Mouse (Mus musculus): ENCODE measurements around the gene Fnbp1. TPM values are rescaled to one million over a fixed set of nuclear protein-coding genes. Genes with fewer than 3 reads are reported as not detected.

Fnbp1 gene
- polyA plus RNA-seq, 1 experiment from 2014 or later = 26.3 TPM

- no peaks in the 10 kb centered on the region for H3K27me3 ChIP-seq
- 0 out of 2 replicates have a peak, but pooled peaks cover 5% of the 10 kb centered on the region for H3K36me3 ChIP-seq
- H3K9ac ChIP-seq = no peak overlapping the region
- H3K4me3 ChIP-seq = no peak overlapping the region
- WGBS = 65% methylated on average over 16 of the region's 16 CpGs
- H3K4me2 ChIP-seq (replicated peaks) = no peak overlapping the region
- H3K4me1 ChIP-seq = peaks cover 33% of the 10 kb centered on the region
- H3K9me3 ChIP-seq = no peaks in the 10 kb centered on the region
- no peak overlapping the region; the same call in 1 of the 2 replicates for H3K27ac ChIP-seq
- ATAC-seq (ENCODE audit: insufficient number of reproducible peaks, insufficient read depth, low FRiP score, low TSS enrichment) = no peak
Observed at GRCm38 (mm10) chr2:31089607-31090006, 52.2 kb downstream of the Fnbp1 start.

DNA sequence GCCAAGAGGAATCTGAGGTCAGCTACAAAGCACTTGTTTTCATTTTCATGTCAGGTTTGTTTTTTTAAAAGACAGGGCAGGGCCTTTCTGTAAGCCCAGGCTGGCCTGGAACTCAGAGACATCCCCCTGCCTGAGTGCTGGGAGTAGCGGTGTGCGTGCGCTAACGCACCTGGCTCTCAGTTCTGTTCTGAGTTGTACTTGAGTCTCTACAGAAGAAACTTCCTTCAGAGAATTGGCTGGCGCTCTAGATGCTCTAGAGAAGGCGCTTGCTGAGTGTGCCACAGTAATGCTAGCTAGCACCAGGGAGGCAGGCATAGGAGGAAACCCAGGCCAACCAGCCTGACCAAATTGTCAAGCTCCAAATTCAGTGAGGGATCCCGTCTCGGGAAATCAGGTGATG is 52.9 kb downstream of the Fnbp1 start:
- H3K4me2 ChIP-seq (replicated peaks) = no peak overlapping the region
- ATAC-seq (ENCODE audit: insufficient number of reproducible peaks, insufficient read depth, low FRiP score, low TSS enrichment) = no peak
- peaks cover 12% of the 10 kb centered on the region for H3K36me3 ChIP-seq
- 81% methylated on average over 8 of the region's 8 CpGs for WGBS
- no peak overlapping the region for H3K4me3 ChIP-seq
- peak overlapping the region; percentile 36 for H3K27ac ChIP-seq
- H3K4me1 ChIP-seq = peaks cover 33% of the 10 kb centered on the region
- no peaks in the 10 kb centered on the region for H3K27me3 ChIP-seq
- no peaks in the 10 kb centered on the region for H3K9me3 ChIP-seq
- H3K9ac ChIP-seq = no peak overlapping the region

DNA sequence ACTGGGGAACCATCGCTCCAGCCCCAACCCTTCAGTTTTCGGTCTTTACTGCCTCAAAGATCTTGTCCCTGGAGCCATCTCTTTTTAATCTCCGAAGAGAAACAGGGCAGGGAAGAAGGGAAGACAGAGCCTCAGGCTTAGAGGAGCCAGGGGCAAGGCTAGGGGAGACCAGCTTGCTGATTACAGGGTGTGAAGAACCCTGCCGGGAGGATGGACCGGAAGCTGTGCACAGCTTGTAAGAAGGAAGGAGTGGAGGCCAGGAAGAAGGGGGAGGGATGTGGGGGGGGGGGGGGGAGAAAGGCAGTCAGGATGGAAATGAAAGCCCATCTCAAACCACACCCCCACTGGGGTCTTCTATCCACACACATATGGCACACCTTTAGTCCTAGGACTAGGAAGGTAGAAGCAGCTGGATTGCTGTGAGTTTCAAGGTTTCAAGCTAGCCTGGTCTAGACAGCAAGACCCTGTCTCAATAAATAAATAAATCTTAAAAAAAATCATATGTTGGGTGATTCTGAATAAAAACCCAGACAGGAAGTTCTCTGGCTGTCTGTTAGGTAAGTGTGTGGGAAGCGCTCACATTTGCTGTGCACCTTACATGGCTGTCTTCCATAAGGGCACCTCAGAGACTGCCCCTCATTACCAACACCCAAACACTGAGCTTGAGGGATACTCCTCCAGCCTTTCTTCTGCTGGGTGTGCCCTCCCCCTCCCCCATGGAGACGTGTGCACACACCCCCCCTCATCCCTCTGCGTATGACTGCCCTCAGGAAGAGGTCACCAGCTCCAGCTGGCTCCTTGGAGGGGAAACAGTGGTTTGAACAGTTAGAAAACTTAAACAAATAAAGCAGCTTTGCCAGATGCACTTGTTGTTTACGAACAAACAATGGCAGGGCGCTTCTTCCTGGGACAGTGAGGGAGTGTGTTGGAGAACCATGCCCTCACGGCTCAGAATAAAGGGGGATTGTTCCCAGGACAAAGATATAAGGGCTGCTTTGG is 53.8 kb downstream of the Fnbp1 start:
- H3K9ac ChIP-seq = no peak overlapping the region
- peaks cover 33% of the 10 kb centered on the region for H3K4me1 ChIP-seq
- H3K4me3 ChIP-seq = no peak overlapping the region
- WGBS = 25% methylated on average over 11 of the region's 11 CpGs
- H3K9me3 ChIP-seq = no peaks in the 10 kb centered on the region
- no peaks in the 10 kb centered on the region for H3K27me3 ChIP-seq
- no peak overlapping the region for H3K4me2 ChIP-seq (replicated peaks)
- peaks cover 19% of the 10 kb centered on the region for H3K36me3 ChIP-seq
- peak overlapping the region; percentile 56 for H3K27ac ChIP-seq
- ATAC-seq (ENCODE audit: insufficient number of reproducible peaks, insufficient read depth, low FRiP score, low TSS enrichment) = peak; percentile 52; the same call in 1 of the 2 replicates

- Histone ChIP-seq H3K9ac (no peak overlapping the region), H3K9me3 (no peaks in the 10 kb centered on the region), H3K27ac (peak overlapping the region; percentile 38; the same call in 1 of the 2 replicates), H3K4me3 (no peak overlapping the region), H3K36me3 (peaks cover 25% of the 10 kb centered on the region), H3K4me1 (peaks cover 33% of the 10 kb centered on the region), H3K27me3 (no peaks in the 10 kb centered on the region), H3K4me2 (replicated peaks) (no peak overlapping the region)
- no peak for ATAC-seq (ENCODE audit: insufficient number of reproducible peaks, insufficient read depth, low FRiP score, low TSS enrichment)
- 18% methylated on average over 5 of the region's 5 CpGs for WGBS
Observed at GRCm38 (mm10) chr2:31087085-31087484, 54.7 kb downstream of the Fnbp1 start.

GRCm38 (mm10) chr2:31086543-31086942 is 55.3 kb downstream of the Fnbp1 start:
- no peak overlapping the region for H3K4me2 ChIP-seq (replicated peaks)
- H3K4me3 ChIP-seq = no peak overlapping the region
- H3K9me3 ChIP-seq = no peaks in the 10 kb centered on the region
- H3K36me3 ChIP-seq = peaks cover 25% of the 10 kb centered on the region
- H3K4me1 ChIP-seq = peaks cover 33% of the 10 kb centered on the region
- ATAC-seq (ENCODE audit: insufficient number of reproducible peaks, insufficient read depth, low FRiP score, low TSS enrichment) = no peak
- H3K9ac ChIP-seq = no peak overlapping the region
- no peaks in the 10 kb centered on the region for H3K27me3 ChIP-seq
- peak overlapping the region; percentile 38; the same call in 1 of the 2 replicates for H3K27ac ChIP-seq

DNA sequence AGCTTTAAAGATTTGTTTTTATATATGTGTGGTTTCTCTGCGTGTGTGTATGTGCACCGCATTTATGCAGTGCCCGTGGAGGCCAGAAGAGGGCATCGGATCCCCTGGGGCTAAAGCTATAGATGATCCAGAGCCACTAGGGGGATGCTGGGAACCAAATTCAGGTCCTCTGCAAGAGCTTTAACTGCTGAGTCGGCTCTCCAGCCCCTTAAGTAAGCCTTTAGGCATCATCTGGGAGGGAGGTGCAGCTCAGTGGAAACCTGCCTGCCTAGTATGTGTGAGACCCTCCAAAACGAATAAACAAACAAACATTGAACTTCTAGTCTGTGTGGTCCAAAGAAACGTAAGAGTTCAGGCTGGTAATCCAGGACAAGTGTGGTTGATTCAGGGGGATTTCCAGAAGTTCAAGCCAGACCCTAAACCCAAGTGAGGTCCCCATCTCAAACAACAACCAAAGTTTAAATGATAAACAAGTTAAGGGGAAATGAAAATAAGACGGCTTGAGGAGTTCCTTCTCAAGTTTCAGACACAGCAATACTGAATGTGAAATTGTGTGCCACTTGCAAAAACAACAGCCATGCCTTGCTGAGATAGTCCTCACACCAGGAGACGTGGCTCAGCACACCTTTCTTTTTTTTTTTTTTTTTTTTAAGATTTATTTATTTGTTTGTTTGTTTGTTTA is 57.5 kb downstream of the Fnbp1 start:
- Histone ChIP-seq H3K9ac (no peak overlapping the region), H3K36me3 (peaks cover 25% of the 10 kb centered on the region), H3K9me3 (no peaks in the 10 kb centered on the region), H3K4me3 (no peak overlapping the region), H3K4me1 (peaks cover 26% of the 10 kb centered on the region), H3K27ac (no peak overlapping the region), H3K4me2 (replicated peaks) (no peak overlapping the region), H3K27me3 (no peaks in the 10 kb centered on the region)
- no peak for ATAC-seq (ENCODE audit: insufficient number of reproducible peaks, insufficient read depth, low FRiP score, low TSS enrichment)
- WGBS = 93% methylated on average over 9 of the region's 9 CpGs

DNA sequence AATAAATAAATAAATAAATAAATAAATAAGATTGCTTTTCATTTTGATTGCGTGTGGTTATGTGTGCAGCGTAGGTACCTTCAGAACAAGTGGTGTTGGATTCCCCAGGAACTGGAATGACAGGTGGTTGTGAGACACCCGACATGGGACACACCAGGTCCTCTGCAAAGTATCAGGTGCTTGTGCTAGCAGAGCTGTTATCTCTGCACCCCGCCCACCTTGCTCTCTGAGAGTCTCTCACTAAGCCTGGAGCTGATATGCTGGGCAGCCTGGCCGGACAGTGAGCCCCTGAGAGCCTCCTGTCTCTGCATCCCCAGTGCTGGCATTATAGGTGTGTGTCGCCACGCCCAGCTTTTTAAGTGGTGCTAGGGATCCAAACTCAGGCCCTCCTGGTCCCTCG is 58.4 kb downstream of the Fnbp1 start:
- H3K9me3 ChIP-seq = no peaks in the 10 kb centered on the region
- H3K4me3 ChIP-seq = no peak overlapping the region
- no peak overlapping the region for H3K9ac ChIP-seq
- peaks cover 18% of the 10 kb centered on the region for H3K4me1 ChIP-seq
- peaks cover 34% of the 10 kb centered on the region for H3K36me3 ChIP-seq
- H3K4me2 ChIP-seq (replicated peaks) = no peak overlapping the region
- no peaks in the 10 kb centered on the region for H3K27me3 ChIP-seq
- ATAC-seq (ENCODE audit: insufficient number of reproducible peaks, insufficient read depth, low FRiP score, low TSS enrichment) = no peak
- WGBS = 97% methylated on average over 8 of the region's 8 CpGs
- H3K27ac ChIP-seq = no peak overlapping the region

- 85% methylated on average over 17 of the region's 17 CpGs for WGBS
- H3K36me3 ChIP-seq = peaks cover 34% of the 10 kb centered on the region
Observed at GRCm38 (mm10) chr2:31082639-31083038, 59.2 kb downstream of the Fnbp1 start.

DNA sequence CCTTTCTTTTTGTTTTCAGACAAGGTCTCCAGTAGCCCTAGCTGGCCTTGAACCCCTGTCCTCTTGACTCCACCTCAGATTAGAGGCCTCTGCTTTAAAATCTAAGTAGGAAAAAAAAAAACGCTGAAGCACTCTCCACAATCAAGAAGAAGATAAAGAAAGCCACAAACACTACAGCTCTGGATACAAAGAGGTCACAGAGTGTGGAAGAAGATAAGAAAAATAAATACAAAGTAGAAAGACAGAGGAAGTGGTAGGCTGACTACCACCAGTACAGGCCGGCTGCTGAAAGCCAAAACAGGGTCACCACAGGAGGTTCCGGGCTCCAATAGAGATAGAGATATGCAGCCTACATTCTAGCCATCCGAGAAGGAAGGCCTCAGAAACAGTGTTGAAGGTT is 60.5 kb downstream of the Fnbp1 start:
- H3K36me3 ChIP-seq = peaks cover 37% of the 10 kb centered on the region
- no peak overlapping the region for H3K27ac ChIP-seq
- H3K27me3 ChIP-seq = no peaks in the 10 kb centered on the region
- 67% methylated on average over 4 of the region's 4 CpGs for WGBS
- no peaks in the 10 kb centered on the region for H3K4me1 ChIP-seq
- no peaks in the 10 kb centered on the region for H3K9me3 ChIP-seq
- no peak overlapping the region for H3K4me3 ChIP-seq
- no peak for ATAC-seq (ENCODE audit: insufficient number of reproducible peaks, insufficient read depth, low FRiP score, low TSS enrichment)
- no peak overlapping the region for H3K9ac ChIP-seq
- H3K4me2 ChIP-seq (replicated peaks) = no peak overlapping the region

More at GRCm38 (mm10) chr2:31082639-31083038, 59.2 kb downstream of the Fnbp1 start:
- ATAC-seq (ENCODE audit: insufficient number of reproducible peaks, insufficient read depth, low FRiP score, low TSS enrichment) = no peak
- Histone ChIP-seq H3K27ac (no peak overlapping the region), H3K9me3 (no peaks in the 10 kb centered on the region), H3K4me3 (no peak overlapping the region), H3K9ac (no peak overlapping the region), H3K27me3 (no peaks in the 10 kb centered on the region), H3K4me1 (peaks cover 10% of the 10 kb centered on the region), H3K4me2 (replicated peaks) (no peak overlapping the region)

GRCm38 (mm10) chr2:31079117-31079516 is 62.7 kb downstream of the Fnbp1 start:
- H3K27ac ChIP-seq = no peak overlapping the region
- peaks cover 34% of the 10 kb centered on the region for H3K36me3 ChIP-seq
- H3K4me3 ChIP-seq = no peak overlapping the region
- H3K9ac ChIP-seq = no peak overlapping the region
- no peak for ATAC-seq (ENCODE audit: insufficient number of reproducible peaks, insufficient read depth, low FRiP score, low TSS enrichment)
- no peaks in the 10 kb centered on the region for H3K9me3 ChIP-seq
- no peaks in the 10 kb centered on the region for H3K4me1 ChIP-seq
- WGBS = 92% methylated on average over 6 of the region's 6 CpGs
- H3K27me3 ChIP-seq = no peaks in the 10 kb centered on the region
- H3K4me2 ChIP-seq (replicated peaks) = no peak overlapping the region

DNA sequence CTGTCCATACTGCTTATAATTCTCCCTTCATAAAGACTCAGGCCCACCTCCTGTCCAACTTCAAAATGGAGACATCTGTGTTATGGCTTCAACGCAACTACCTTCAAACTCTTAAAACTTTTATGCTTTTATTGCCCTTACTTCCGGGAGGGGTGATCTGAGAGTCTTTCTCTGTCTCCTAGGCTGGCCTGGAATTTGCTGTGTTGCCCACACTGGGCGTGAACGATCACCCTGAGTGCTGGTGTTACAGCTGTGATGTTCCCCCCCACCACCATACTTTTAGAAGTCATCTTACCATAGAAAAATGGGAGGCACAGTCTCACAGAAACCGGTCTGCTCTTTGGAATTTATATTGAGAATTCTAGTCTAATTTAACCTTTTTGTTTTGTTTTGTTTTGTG is 64.2 kb downstream of the Fnbp1 start:
- H3K27ac ChIP-seq = no peak overlapping the region
- no peak for ATAC-seq (ENCODE audit: insufficient number of reproducible peaks, insufficient read depth, low FRiP score, low TSS enrichment)

More for the DNA sequence above, 64.2 kb downstream of the Fnbp1 start:
- H3K9me3 ChIP-seq = no peaks in the 10 kb centered on the region
- no peak overlapping the region for H3K4me2 ChIP-seq (replicated peaks)
- no peak overlapping the region for H3K9ac ChIP-seq
- WGBS = 92% methylated on average over 5 of the region's 5 CpGs
- H3K36me3 ChIP-seq = peaks cover 32% of the 10 kb centered on the region
- no peaks in the 10 kb centered on the region for H3K27me3 ChIP-seq
- no peak overlapping the region for H3K4me3 ChIP-seq
- no peaks in the 10 kb centered on the region for H3K4me1 ChIP-seq
